Mouse (Mus musculus) ES-Bruce4 (cell line): Measurements from ENCODE around the gene Sap25.

Experiments used
- CTCF ChIP-seq: IDR thresholded peaks from one replicate; pipeline ENCODE4 v1.8.1; 2011; ENCODE audit warnings: low read depth, low read length
- EP300 ChIP-seq: IDR thresholded peaks from 2 replicates; pipeline ENCODE4 v1.6.1; 2011; ENCODE audit warnings: low read depth, low read length; ENCODE audit not compliant: insufficient read depth
- POLR2A ChIP-seq: IDR thresholded peaks from one replicate; pipeline ENCODE4 v1.8.1; 2011; ENCODE audit warnings: low read length; ENCODE audit not compliant: insufficient read depth

GRCm38 (mm10) chr5:137663057-137663456, 21.9 kb downstream of the Sap25 start:
- TF ChIP-seq POLR2A (no peak), CTCF (no peak), EP300 (no peak)
